Mouse (Mus musculus): ENCODE results near the gene Gys2.
"Not testable (repeated sequence)": the region's sequence is repeated elsewhere in the genome, so short reads cannot be mapped to it uniquely, and the experiment has no call there.

The Gys2 gene

DNA sequence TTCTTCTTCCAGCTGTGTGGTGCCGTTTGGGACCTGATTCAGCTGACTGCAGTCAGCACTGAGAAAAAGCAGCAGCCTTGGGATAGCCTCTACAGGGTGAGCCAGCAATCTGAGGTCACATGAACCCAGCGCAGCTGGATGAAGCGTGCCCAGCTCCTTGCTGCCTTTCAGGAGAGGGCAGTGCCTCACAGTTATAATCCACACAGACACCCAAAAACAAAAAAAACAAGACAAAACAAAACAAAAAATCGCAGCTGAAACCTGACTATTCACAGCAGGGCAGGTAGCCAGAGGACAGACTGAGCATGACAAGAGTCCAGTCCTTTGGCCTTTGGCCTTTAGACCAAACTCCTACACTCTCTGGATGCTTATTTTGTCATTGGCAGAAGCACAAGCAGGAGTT lies at the start of gene Gys2:
Gys2 (minus strand) TSS at position 309 of the 403 bp plus-strand sequence.
- no peak for DNase-seq (ENCODE audit: low read depth)

DNA sequence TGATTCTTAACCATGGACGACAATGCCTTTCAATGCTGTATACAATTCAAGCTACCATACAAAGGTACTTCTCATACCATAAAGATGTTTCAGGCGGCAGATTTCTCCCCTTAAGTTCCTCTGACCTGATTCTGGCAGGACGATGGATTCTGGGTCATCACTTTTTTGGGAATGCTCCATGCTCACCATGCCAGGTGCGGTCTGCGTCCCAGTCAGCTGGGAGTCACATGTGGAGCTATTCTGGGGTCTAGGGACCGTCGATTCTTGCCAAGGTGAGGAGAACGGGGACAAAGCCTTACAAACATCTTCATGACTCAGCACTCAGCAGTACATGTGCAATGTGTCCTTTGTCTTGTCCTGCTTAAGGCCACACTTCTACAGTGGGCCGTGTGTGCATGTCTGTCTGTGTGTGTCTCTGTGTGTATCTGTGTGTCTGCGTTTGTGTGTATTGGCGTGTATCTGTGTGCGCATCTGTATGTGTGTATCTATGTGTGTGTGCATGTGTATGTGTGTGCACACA lies 48.7 kb upstream of the Gys2 start:
- no peak for DNase-seq (ENCODE audit: low read depth)

DNA sequence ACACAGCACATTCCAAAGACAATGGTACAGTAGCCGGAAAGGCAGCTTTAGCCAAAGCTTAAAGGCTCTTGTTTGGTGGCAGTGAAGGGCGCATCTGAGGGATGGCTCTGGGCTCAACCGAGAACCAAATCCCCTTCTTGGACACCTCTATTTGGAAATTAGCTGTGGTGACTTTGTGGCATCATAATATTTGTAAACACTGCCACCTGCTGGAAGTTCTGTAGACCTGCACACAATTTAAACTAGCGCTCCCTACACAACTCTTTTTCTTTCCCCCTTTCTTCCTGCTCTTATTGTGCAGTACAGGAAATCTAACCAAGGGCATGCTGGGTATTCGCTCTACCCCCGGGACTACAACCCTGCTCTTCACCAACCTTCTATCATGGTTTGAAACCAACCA lies 46.2 kb upstream of the Gys2 start:
- peak; percentile 65 for DNase-seq (ENCODE audit: low read depth)

DNA sequence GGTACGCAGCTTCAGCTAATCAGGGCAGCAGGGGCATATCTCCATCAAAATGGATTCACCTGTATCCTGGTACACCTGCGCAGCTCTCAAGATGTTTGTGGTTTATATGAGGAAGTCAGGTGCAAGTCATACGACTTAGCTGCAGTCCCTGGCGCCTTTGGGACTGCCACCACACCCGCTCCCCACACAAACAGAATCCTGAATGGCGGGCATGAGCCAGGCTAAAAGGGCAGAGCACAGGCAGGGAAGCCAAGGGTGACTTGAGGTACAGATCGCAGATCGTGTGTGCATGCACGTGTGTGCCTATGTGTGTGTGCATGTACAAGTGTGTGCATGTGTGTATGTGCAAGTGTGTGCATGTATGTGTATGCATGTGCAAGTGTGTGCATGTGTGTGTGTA lies 42.5 kb upstream of the Gys2 start:
- not testable (repeated sequence) for DNase-seq (ENCODE audit: low read depth)

DNA sequence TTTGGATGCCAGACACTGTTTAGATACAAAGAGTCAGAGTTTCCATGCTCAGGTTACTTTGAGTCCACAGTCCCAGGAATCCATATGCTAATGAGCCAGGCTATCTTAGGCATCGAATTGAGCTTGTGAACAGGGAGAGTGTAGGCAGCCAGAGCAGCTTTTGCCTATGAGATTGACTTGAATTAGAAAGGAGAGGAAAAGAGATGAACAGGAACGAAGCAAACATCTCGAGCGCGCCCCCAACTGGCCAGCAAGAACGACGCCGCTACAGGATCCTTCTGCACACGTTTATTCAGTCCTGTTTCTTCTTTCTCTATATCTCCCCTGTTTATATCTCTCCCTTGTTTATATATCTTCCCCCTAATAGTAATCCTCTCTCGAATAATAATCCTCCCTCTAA lies 42.0 kb upstream of the Gys2 start:
- peak; percentile 35 for DNase-seq (ENCODE audit: low read depth)

DNA sequence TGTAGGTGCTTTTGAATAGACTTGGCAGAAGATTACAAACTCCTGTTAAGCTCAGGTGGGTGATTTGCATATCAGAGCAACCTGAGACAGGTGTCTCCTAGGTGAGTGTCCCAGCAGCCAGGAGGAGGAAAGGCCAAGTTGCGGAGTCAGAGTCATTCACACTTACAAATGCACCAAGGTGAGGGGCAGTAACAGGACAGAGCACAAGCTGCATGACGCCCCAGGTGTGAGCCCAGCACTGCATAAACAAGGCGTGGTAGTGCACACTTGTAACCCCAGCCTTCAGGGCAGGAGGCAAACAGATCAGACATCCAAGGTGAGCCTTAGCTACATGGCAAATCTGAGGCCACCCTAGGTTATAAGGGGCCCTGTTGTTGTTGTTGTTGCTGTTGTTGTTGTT lies 40.0 kb upstream of the Gys2 start:
- no peak for DNase-seq (ENCODE audit: low read depth)

DNA sequence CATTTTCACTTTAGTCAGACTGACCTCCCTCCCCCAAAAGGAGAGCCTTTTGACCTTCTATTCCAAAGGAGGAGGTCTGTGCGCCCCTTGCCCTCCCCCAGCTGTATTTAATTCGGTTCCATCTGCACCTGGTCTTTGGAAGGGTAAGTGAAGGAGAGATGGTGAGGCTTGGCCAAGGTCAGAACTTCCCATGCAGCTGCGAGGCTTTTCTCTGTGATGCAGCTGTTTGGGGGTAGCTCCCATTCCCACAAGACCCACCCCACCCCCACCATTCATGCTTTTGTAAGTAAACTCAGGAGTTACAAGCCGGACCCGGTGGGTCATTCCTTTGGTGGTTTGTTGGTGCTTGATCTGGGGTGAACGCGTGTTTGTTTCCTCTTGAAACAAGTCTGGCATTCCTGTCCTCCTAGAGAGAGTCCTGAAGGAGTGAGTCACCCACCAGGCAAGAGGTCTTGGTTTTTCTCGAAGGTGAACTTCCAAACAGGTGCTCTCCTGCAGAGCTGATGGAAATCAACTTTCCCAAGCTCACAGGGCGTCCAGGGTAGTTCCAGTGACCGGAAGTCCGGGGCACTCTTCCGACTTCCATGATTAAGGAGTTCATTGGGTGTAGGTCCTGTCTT lies 38.7 kb upstream of the Gys2 start:
- no peak for DNase-seq (ENCODE audit: low read depth)

DNA sequence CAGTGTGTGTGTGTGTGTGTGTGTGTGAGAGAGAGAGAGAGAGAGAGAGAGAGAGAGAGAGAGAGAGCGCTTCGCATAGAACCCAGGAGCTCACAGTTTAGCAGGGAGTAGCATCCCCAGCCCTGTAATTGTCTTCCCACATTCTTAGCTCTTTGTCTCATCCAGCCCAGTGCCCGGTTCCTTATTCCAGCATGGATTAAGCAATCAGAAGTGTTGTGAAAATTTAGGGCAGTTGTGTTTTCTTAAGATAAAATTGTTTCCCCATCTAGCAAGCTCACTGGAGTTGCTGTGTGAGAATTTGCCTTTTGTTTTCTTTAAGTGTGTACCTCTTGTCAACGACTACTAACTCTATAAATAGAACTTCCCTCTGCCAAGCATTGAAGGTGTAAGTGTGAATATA lies 35.8 kb upstream of the Gys2 start:
- no peak for DNase-seq (ENCODE audit: low read depth)

DNA sequence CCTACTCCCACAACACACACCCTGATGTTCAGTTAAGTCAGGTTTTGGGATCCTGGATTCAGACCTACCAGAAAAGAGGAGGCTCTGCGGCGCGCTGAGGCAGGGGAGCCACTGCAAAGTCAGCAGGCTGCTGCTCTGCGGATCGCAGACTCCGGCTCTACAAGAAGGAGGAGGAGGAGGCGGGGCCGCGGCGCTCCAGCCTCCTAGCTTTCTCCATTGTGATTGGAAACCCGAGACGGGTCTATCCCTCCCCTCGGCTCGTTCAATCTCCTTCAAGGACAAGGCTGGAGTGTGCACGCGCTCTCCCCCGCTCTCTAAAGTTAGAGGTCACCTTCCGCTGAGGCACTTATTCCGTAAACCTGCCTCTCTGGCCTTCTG lies 34.9 kb upstream of the Gys2 start, which contains the start of gene Ldhb:
Ldhb (minus strand) TSS at position 173 of the 378 bp plus-strand sequence.
- peak; percentile 74 for DNase-seq (ENCODE audit: low read depth)

DNA sequence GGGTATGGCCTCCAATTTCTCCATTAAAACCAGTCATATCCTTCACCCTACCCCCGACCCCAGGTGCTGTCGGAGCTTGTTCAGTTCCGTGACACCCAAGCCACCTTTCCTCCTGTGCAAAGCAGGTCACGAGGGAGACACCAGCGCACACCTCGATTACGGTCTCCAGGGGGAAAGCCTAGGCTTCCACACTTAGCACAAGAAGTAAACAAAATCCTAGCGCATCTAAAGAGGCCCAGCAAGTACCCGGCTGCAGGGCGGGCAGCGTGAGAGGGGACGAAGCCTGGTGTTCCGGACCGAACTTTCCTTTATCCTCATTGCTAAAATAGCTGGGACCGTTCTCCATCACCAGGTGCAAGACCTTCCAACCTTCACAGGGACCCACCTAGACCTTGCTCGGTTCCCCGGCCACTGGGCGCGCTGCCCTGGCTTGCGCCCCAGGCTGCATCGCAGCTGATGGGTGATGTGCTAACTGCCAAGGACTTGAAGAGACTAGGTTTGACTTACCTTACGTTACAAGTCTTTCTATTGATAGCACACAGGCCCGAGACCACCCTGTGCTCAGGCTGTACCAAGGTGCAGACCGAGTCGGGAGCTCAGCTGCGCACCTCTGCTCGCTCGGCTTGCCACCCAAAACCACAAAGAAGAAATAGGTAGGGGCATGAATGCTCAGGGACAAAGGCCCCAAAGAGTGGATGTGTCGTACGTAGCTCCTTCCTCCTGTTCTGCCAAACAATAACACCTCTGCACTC lies 34.3 kb upstream of the Gys2 start:
- DNase-seq (ENCODE audit: low read depth) = no peak

DNA sequence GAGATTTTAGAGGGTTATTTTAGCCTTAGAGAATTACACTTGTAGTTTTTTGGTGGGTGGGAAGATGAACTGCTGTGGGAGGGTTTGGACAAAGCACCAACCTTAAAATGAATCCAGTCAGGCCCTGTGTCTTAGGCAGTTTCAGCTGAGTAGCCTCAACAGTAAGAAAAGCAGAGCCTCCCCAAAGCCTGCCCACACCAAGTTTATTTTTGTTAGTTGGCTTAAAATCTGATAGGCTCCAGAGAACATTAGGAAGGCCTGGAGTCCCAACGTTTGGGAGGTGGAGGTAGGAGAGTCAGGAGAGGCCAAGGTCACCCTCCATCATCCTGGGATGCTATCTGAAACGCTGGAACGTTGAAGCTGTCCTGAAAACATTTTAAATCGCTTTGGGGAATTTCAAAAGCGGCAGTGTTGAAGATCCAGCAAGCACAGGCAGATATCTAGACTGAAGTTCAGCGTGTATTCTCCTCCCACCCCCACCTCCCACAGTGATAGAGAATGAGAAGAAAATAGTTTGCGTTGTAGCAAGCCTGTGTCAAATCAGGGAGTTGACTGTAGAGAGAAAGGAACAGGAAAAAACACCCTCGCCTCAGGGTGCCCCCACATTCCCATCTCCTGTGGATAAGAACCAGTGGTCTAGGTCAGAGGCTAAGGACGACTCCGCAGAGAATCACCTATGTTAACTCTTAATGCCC lies 33.6 kb upstream of the Gys2 start:
- DNase-seq (ENCODE audit: low read depth) = no peak

DNA sequence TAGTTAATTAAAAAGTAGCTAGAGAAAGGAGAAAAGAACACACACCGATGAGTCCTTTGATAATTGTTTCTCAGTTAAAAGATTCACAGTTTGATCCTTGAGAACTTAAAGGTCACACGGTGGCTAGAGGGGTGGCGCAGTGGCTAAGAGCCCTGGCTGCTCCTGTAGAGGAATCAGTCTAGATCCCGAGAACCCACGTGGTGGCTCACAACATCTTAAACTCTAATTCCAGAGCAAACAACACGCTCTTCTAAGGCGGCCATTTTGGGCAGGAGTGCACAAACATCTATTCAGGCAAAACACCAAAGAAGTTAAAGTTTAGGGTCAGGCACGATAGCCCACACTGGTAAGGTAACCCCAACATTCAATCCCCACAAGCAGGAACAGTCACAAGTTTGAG lies 30.7 kb upstream of the Gys2 start:
- no peak for DNase-seq (ENCODE audit: low read depth)

DNA sequence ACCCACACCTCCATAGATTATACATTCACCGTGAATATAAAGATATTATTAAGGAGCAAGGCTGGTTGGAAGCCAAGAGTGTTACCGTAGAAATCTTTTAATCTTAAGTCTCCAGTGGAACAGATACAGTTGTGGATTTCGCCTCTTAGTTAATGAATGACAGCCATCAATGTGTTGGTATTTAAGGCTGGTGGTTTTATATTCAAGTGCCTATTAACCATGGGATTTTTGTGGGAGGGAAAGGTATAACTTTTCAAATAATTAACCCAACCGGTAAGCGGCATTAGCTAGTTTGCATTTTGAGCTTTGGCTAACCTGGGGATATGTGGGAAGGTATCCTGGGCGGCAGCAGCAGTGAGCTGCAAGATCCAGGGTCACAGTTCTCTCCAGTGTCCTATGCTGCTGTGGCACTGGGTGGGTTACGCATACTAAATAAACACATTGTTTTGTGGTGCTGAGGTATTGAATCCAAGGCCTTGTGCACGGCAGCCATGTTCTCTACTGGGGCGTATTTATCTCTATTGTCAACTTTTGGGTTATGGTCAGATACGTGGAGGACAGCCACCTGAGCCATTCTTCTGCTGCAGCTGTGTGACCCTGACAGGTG lies 29.7 kb upstream of the Gys2 start:
- DNase-seq (ENCODE audit: low read depth) = no peak

DNA sequence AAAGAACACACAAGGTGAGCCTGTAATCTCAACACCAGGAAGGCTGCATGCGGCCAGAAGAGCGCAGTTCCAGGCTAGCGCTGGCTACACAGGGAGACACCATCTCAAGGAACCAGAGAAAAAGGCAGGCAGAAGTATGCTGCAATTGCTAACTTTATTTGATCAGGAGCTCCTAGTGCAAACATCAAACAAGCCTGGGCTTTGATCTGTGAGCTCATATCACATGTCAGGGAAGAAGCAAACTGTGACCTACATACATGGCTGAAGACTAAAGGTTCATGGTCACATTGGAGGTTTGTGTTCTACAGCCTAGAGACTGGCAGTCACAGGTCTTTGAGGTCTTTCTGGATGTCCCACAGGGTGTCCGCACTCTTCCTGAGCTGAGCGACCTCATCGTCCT lies 17.2 kb upstream of the Gys2 start:
- DNase-seq (ENCODE audit: low read depth) = not testable (repeated sequence)

DNA sequence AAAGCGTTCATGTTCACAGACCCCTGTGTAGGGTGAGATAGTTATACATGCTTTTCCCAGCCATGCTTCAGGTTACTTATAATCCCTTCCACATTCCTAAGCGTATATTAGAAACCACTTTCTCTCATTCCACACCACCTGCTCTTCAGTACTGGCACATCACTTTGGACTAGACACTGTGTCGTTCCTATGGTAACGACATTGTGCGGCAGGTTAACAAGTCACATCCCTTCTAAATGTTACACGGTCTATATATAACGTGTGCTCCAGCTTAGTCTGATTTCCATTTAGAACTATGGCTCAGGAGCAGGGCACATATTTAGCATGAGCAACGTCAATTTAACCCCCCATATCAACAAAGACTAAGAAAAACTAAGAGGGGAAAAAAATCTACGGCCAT lies 14.7 kb upstream of the Gys2 start:
- DNase-seq (ENCODE audit: low read depth) = no peak

DNA sequence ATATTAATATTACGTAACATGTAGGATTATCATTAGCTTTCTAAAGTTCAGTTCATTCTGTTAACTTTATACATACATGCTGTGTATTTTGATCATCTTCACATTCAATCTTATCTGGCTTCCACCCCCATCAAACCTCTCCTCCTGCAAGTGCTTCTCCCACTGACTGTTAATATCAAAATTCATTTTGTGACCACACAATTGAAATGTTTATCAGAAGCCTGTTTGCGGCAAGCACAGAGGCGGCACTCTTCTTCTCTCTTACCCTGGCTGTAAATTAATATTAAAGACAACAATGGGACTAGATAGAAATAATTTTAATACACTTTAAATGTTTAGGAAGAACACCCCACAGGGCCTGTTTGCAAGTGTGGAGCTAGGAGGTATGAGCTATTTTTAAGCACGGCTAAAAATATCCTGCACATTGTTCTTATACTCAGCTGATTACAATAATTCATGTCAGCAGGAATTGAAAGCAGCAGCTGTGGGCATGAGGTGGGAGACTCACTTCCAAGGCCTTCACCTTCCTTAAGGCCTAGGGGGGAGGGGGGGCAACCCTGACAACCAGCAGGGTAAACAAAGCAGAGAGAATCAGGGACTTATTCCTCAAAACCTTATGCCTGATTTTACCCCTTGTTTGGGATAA lies 12.7 kb upstream of the Gys2 start:
- no peak for DNase-seq (ENCODE audit: low read depth)

DNA sequence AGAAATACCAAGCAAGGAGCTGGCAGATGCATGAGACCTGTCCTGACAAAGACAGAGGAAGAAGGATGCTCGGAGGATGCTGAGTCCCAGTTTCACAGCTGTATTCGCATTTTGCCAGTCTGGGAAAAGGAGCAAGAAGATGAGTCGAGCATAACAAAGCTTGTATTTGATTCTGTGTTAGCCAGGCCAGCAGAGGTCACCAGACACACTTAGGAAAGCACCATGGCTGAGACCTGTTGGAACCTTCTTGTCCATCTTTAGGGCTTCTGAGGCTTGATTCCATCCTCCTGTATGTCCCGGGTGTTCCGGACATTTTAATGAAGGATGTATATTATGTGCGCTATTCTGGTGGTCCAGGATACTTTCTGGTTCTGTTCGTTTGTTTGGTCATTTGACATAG lies 4.3 kb upstream of the Gys2 start:
- DNase-seq (ENCODE audit: low read depth) = no peak

DNA sequence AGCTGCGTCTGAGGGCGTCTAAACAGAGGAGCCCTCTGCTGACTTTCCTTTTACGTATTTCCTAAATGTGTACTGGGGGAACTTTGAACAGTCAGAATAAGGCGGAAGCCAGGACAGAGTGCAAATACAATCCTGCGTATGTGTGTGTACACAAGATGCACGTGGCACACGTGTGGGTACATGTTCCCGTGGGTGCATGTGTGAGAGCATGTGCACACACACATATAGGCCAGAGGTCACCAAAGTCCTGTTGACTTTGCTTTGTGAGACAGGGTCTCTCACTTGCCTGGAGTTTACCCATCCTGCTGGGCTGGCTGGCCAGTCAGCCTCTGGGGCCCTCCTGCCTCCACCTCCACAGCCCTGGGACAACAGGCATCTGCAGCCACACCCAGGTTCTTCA lies 1.8 kb downstream of the Gys2 start:
- DNase-seq (ENCODE audit: low read depth) = no peak

DNA sequence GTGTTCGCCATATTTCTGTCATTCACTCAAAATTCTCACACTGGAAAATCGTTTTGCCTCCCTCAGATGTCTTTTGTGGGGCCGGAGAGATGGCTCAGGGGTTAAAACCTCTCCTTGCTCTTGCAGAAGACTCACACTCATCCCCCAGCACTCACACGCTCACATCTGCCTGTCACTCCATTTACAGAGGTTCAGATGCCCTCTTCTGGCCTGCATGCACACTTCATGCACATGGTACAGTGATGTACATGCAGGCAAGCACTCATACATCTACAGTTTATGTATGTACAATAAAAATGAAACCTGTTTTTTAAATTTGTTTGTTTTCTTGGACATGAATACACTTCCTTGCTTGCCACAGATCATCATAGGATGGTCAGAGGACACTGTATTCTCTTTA lies 3.3 kb downstream of the Gys2 start:
- DNase-seq (ENCODE audit: low read depth) = no peak

DNA sequence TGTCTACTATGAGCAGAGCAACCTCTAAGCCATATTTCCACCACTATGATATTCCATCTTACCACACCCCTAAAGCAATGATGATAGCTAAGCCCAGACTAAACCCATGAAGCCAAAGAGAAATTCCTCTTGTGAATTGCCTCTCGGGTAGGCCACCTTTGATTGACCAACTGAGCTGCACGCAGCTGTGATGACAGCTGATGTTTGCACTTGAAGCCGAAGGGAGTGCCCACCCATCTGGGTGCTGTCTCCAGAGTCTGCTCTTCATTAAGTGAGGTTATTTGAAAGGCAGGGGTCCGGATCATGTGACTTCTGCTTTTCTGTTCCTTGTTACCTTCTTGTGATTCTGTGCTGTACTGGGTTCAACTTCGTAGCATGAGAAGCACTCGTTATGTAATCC lies 10.7 kb downstream of the Gys2 start:
- no peak for DNase-seq (ENCODE audit: low read depth)

DNA sequence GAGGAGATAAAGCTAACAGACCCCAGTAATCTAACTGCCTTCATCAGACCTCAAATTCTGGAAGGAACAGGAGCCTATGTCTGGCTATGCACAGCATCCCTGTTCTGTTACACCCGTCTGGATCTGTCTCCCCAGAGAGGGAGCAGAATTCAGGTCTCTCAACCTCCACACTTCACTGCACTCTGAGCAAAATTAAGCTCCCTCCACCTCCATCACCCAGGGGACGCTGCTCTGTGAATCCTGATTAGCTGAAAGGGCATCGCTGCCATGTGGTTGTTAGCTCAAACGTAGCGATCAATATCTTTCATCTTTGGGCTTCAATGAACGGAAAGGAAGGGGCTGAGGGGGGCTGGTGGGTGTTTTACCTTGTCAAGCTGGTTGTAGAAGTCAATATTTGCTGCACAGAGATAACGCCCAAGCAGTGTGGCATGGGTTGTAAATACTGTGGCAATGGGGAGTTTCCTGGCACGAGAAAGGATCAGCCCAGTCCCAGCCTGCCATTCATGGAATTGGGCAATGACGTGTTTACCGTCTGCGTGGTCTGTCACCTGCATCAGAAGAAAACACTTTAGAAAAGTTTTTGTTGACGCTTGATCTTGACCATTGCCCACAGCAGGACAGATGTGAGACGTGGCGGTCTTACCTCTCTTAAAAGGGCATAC lies 13.8 kb downstream of the Gys2 start:
- DNase-seq (ENCODE audit: low read depth) = no peak

DNA sequence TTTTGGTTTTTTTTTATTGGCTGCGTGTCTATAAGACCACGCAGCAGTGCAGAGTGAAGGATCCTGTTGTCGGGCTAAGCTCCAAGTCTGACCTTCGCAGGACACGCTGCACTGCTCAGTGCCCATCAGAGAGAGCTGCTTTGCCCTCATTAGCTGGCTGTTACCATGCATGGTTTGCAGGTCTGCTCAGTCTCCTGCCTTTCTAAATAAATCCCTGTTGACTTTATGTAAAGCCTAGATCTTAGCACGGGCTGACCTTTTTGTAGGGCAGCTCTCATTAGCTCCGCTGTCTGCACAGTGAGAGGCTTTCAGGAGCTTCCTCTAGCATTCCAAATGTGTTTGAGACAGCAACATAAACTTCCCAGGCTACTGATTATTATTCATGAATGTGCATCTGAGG lies 14.9 kb downstream of the Gys2 start:
- DNase-seq (ENCODE audit: low read depth) = no peak

All from induced T-regulatory cell, adult 2 months (primary cell).